Mouse (Mus musculus) embryonic facial prominence, embryonic 12.5 days (tissue): Measurements from ENCODE around the gene Pomp. TPM values are rescaled to one million over a fixed set of nuclear protein-coding genes. Genes with fewer than 3 reads are reported as not detected.

Experiments
- ATAC-seq: fragments of 200-750 bp; cut with Nextera tagmentation; 2 replicates; pipeline ENCODE4 v1.8.0; 2017; ENCODE audit not compliant: insufficient number of reproducible peaks, insufficient read depth, low FRiP score, low TSS enrichment
- H3K27ac ChIP-seq: fragments of 300-500 bp; sonication (generic); 2 replicates; pipeline ENCODE4 v1.5.1; 2016; ENCODE audit warnings: mild to moderate bottlenecking
- H3K27me3 ChIP-seq: fragments of 300-500 bp; sonication (generic); 2 replicates; pipeline ENCODE4 v1.6.1; 2016; ENCODE audit warnings: mild to moderate bottlenecking, moderate library complexity
- H3K36me3 ChIP-seq: fragments of 300-500 bp; sonication (generic); 2 replicates; pipeline ENCODE4 v1.6.1; 2016; ENCODE audit warnings: mild to moderate bottlenecking
- H3K4me1 ChIP-seq: fragments of 300-500 bp; sonication (generic); 2 replicates; pipeline ENCODE4 v1.6.1; 2016
- H3K4me2 ChIP-seq: fragments of 300-500 bp; sonication (generic); replicated peaks from 2 replicates; pipeline ENCODE4 v1.6.1; 2016; ENCODE audit warnings: mild to moderate bottlenecking, moderate library complexity
- H3K4me3 ChIP-seq: fragments of 300-500 bp; sonication (generic); 2 replicates; pipeline ENCODE4 v1.5.1; 2016; ENCODE audit warnings: mild to moderate bottlenecking
- H3K9ac ChIP-seq: fragments of 300-500 bp; sonication (generic); 2 replicates; pipeline ENCODE4 v1.6.1; 2016; ENCODE audit warnings: mild to moderate bottlenecking, moderate library complexity
- H3K9me3 ChIP-seq: fragments of 300-500 bp; sonication (generic); 2 replicates; pipeline ENCODE4 v1.6.1; 2016; ENCODE audit warnings: mild to moderate bottlenecking, moderate library complexity
- WGBS: fragments of 180-500 bp; shearing (Covaris S2); methylation state at CpG from one replicate; pipeline ENCODE4 v1.1.7; 2016; 5-methylcytosine and 5-hydroxymethylcytosine counted together
- polyA plus RNA-seq: library from polyadenylated mRNA; unstranded; fragments of >200 nt; fragmentation: Nextera tagmentation; extraction: Ambion mirVana; gene quantifications from 2 replicates; pipeline ENCODE4 v1.2.1, GENCODE M21; 2016

The Pomp gene
- polyA plus RNA-seq, 1 experiment from 2014 or later, result 487 TPM

- Histone ChIP-seq H3K4me3 (no peak overlapping the region), H3K36me3 (peaks cover 89% of the 10 kb centered on the region), H3K27ac (no peak overlapping the region), H3K27me3 (no peaks in the 10 kb centered on the region), H3K4me2 (no peak overlapping the region), H3K9ac (no peak overlapping the region), H3K4me1 (no peaks in the 10 kb centered on the region), H3K9me3 (no peaks in the 10 kb centered on the region)
- no peak for ATAC-seq
- WGBS, result 85% methylated on average over 4 of the region's 4 CpGs
These were observed 8.4 kb downstream of the Pomp start for GRCm38 (mm10) chr5:147868674-147869073.

GRCm38 (mm10) chr5:147869568-147869967 lies 9.3 kb downstream of the Pomp start:
- H3K9me3 ChIP-seq, result no peaks in the 10 kb centered on the region
- no peak overlapping the region for H3K4me3 ChIP-seq
- peak overlapping the region; percentile 54; the same call in 1 of the 2 replicates for H3K27ac ChIP-seq
- 83% methylated on average over 6 of the region's 6 CpGs for WGBS
- H3K36me3 ChIP-seq, result peaks cover 89% of the 10 kb centered on the region
- H3K27me3 ChIP-seq, result no peaks in the 10 kb centered on the region
- H3K9ac ChIP-seq, result no peak overlapping the region
- no peak overlapping the region for H3K4me2 ChIP-seq
- ATAC-seq, result no peak
- H3K4me1 ChIP-seq, result no peaks in the 10 kb centered on the region

- Histone ChIP-seq H3K4me2 (no peak overlapping the region), H3K4me1 (no peaks in the 10 kb centered on the region), H3K4me3 (no peak overlapping the region), H3K9me3 (no peaks in the 10 kb centered on the region), H3K9ac (no peak overlapping the region), H3K27ac (0 out of 2 replicates have a peak overlapping the region, but pooled peaks have one; percentile 54), H3K27me3 (no peaks in the 10 kb centered on the region), H3K36me3 (peaks cover 89% of the 10 kb centered on the region)
- WGBS, result 77% methylated on average over 1 of the region's 1 CpGs
- ATAC-seq, result no peak
These were observed 10.0 kb downstream of the Pomp start for GRCm38 (mm10) chr5:147870296-147870695.

GRCm38 (mm10) chr5:147871091-147871820 lies 11.0 kb downstream of the Pomp start:
- Histone ChIP-seq H3K27ac (no peak overlapping the region), H3K9me3 (no peaks in the 10 kb centered on the region), H3K9ac (no peak overlapping the region), H3K27me3 (no peaks in the 10 kb centered on the region), H3K4me3 (no peak overlapping the region), H3K4me1 (no peaks in the 10 kb centered on the region), H3K4me2 (no peak overlapping the region), H3K36me3 (peaks cover 90% of the 10 kb centered on the region)
- 83% methylated on average over 15 of the region's 15 CpGs for WGBS
- no peak for ATAC-seq

- 95% methylated on average over 18 of the region's 18 CpGs for WGBS
- no peak overlapping the region for H3K27ac ChIP-seq
- H3K36me3 ChIP-seq, result peaks cover 89% of the 10 kb centered on the region
- no peaks in the 10 kb centered on the region for H3K27me3 ChIP-seq
- no peak for ATAC-seq
- no peaks in the 10 kb centered on the region for H3K9me3 ChIP-seq
- H3K4me2 ChIP-seq, result no peak overlapping the region
- H3K9ac ChIP-seq, result no peak overlapping the region
- no peaks in the 10 kb centered on the region for H3K4me1 ChIP-seq
- H3K4me3 ChIP-seq, result no peak overlapping the region
These were observed 14.3 kb downstream of the Pomp start for GRCm38 (mm10) chr5:147874491-147875065.

- Histone ChIP-seq H3K4me1 (no peaks in the 10 kb centered on the region), H3K4me3 (no peak overlapping the region), H3K4me2 (no peak overlapping the region), H3K27me3 (no peaks in the 10 kb centered on the region), H3K36me3 (peaks cover 89% of the 10 kb centered on the region), H3K9me3 (no peaks in the 10 kb centered on the region), H3K27ac (no peak overlapping the region), H3K9ac (no peak overlapping the region)
- ATAC-seq, result no peak
- 89% methylated on average over 8 of the region's 8 CpGs for WGBS
These were observed 14.9 kb downstream of the Pomp start for GRCm38 (mm10) chr5:147875210-147875609.

- Histone ChIP-seq H3K36me3 (peaks cover 80% of the 10 kb centered on the region), H3K4me2 (no peak overlapping the region), H3K4me1 (no peaks in the 10 kb centered on the region), H3K27me3 (no peaks in the 10 kb centered on the region), H3K9me3 (no peaks in the 10 kb centered on the region), H3K27ac (no peak overlapping the region), H3K9ac (no peak overlapping the region), H3K4me3 (no peak overlapping the region)
- 85% methylated on average over 6 of the region's 6 CpGs for WGBS
- no peak for ATAC-seq
These were observed 17.3 kb downstream of the Pomp start for GRCm38 (mm10) chr5:147877520-147877919.

GRCm38 (mm10) chr5:147879971-147880682 lies 19.9 kb downstream of the Pomp start:
- 89% methylated on average over 17 of the region's 17 CpGs for WGBS
- ATAC-seq, result no peak
- Histone ChIP-seq H3K27ac (no peak overlapping the region), H3K9ac (no peak overlapping the region), H3K27me3 (no peaks in the 10 kb centered on the region), H3K9me3 (no peaks in the 10 kb centered on the region), H3K4me3 (no peak overlapping the region), H3K4me2 (no peak overlapping the region), H3K4me1 (no peaks in the 10 kb centered on the region), H3K36me3 (peaks cover 56% of the 10 kb centered on the region)

- WGBS, result 91% methylated on average over 6 of the region's 6 CpGs
- H3K27me3 ChIP-seq, result no peaks in the 10 kb centered on the region
- peaks cover 24% of the 10 kb centered on the region for H3K36me3 ChIP-seq
- H3K4me2 ChIP-seq, result no peak overlapping the region
- H3K4me3 ChIP-seq, result no peak overlapping the region
- no peaks in the 10 kb centered on the region for H3K9me3 ChIP-seq
- no peak overlapping the region for H3K27ac ChIP-seq
- H3K4me1 ChIP-seq, result no peaks in the 10 kb centered on the region
- no peak for ATAC-seq
- H3K9ac ChIP-seq, result no peak overlapping the region
These were observed 23.3 kb downstream of the Pomp start for GRCm38 (mm10) chr5:147883581-147883980.

GRCm38 (mm10) chr5:147888313-147889297 lies 28.3 kb downstream of the Pomp start:
- Histone ChIP-seq H3K4me2 (no peak overlapping the region), H3K9me3 (no peaks in the 10 kb centered on the region), H3K4me3 (no peak overlapping the region), H3K36me3 (no peaks in the 10 kb centered on the region), H3K27me3 (peaks cover 18% of the 10 kb centered on the region), H3K9ac (no peak overlapping the region), H3K27ac (no peak overlapping the region), H3K4me1 (no peaks in the 10 kb centered on the region)
- ATAC-seq, result no peak
- WGBS, result 89% methylated on average over 10 of the region's 12 CpGs

- Histone ChIP-seq H3K36me3 (no peaks in the 10 kb centered on the region), H3K27me3 (peaks cover 23% of the 10 kb centered on the region), H3K4me2 (0 out of 2 replicates have a peak overlapping the region, but pooled peaks have one; percentile 97), H3K9me3 (no peaks in the 10 kb centered on the region), H3K27ac (no peak overlapping the region), H3K4me3 (no peak overlapping the region), H3K9ac (no peak overlapping the region), H3K4me1 (no peaks in the 10 kb centered on the region)
- no peak for ATAC-seq
- 30% methylated on average over 6 of the region's 6 CpGs for WGBS
These were observed 32.5 kb downstream of the Pomp start for GRCm38 (mm10) chr5:147892735-147893134.
